Mouse (Mus musculus): ENCODE results near the gene Batf. TPM values are rescaled to one million over a fixed set of nuclear protein-coding genes. Genes with fewer than 3 reads are reported as not detected.

Batf gene
- polyA plus RNA-seq, 1 experiment from 2014 or later, result 3.9 TPM

GRCm38 (mm10) chr12:85757074-85757473, 70.6 kb downstream of the Batf start:
- H3K36me3 ChIP-seq (ENCODE audit: insufficient read depth, low read length), result no peaks in the 10 kb centered on the region
- 0 out of 2 replicates have a peak, but pooled peaks cover 4% of the 10 kb centered on the region for H3K4me1 ChIP-seq (ENCODE audit: insufficient read depth, low read length)
- no peaks in the 10 kb centered on the region for H3K9me3 ChIP-seq (ENCODE audit: low read length)
- H3K27ac ChIP-seq (ENCODE audit: low read length), result no peak overlapping the region
- no peak overlapping the region for H3K4me3 ChIP-seq (ENCODE audit: low read length)
- ATAC-seq (ENCODE audit: low FRiP score, low TSS enrichment), result no peak; the same call in 1 of the 2 replicates
- H3K27me3 ChIP-seq (ENCODE audit: insufficient read depth, low read length), result no peaks in the 10 kb centered on the region
- WGBS, result 69% methylated on average over 3 of the region's 3 CpGs
- no peak overlapping the region for H3K9ac ChIP-seq (replicated peaks; ENCODE audit: low read length)
- H3K4me2 ChIP-seq (replicated peaks; ENCODE audit: low read depth, low read length), result no peak overlapping the region

Small RNA genes lying within 50 kb of the gene (microRNA-seq; reads per million reads assigned to microRNA genes)
- gene Gm47285, result not detected

Other genes starting within 250 kb of the Batf start
- 2.7 and 3.5 TPM in 2 replicates for gene Fos, start 212.8 kb upstream of the Batf start, polyA plus RNA-seq (2015; fragmentation: Nextera tagmentation; extraction: Ambion mirVana)
- 0.21 and 0.32 TPM in 2 replicates for gene Jdp2, start 87.6 kb upstream of the Batf start, polyA plus RNA-seq (2015; fragmentation: Nextera tagmentation; extraction: Ambion mirVana)
- 6.2 and 7.1 TPM in 2 replicates for gene Flvcr2, start 59.9 kb downstream of the Batf start, polyA plus RNA-seq (2015; fragmentation: Nextera tagmentation; extraction: Ambion mirVana)
- gene Erg28, start 137.9 kb downstream of the Batf start, polyA plus RNA-seq (2015; fragmentation: Nextera tagmentation; extraction: Ambion mirVana), result 116 and 120 TPM in 2 replicates
- gene Ttll5, start 138.0 kb downstream of the Batf start, polyA plus RNA-seq (2015; fragmentation: Nextera tagmentation; extraction: Ambion mirVana), result 11.3 and 14.9 TPM in 2 replicates